Mouse (Mus musculus) adrenal gland, adult (tissue): Measurements from ENCODE around the gene Kcnt1.

Experiments used
- DNase-seq, 2 experiments: peaks; one replicate each; pipeline ENCODE4 v3.0.0; 2022 to 2023; ENCODE audit warnings: low spot score in 1 of 2; ENCODE audit not compliant: inconsistent age in 2 of 2

Kcnt1 gene

DNA sequence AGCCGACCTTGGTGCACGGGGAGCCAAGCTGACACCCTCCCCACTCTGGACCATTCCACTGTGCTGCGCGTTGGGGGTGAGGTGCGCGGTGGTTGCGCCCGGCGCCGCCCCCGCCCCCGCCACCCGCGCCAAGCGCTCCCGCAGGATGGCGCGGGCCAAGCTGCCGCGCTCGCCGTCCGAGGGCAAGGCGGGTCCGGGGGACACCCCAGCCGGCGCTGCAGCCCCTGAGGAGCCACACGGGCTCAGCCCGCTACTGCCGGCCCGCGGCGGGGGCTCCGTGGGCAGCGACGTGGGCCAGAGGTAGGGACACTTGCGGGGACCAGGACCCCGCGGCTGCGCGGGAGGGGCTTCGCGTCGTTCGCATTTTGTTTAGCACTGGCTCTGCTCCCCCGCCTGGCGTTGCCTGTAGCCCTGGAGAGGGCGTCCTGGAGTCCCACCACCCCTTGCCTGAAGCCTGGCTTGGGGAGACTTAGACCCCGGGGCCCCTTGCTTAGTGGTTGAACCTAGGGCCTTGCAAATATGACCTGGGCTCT lies 14.3 kb downstream of the Kcnt1 start:
- peak in 1 of 2 experiments; percentile 47 for DNase-seq

DNA sequence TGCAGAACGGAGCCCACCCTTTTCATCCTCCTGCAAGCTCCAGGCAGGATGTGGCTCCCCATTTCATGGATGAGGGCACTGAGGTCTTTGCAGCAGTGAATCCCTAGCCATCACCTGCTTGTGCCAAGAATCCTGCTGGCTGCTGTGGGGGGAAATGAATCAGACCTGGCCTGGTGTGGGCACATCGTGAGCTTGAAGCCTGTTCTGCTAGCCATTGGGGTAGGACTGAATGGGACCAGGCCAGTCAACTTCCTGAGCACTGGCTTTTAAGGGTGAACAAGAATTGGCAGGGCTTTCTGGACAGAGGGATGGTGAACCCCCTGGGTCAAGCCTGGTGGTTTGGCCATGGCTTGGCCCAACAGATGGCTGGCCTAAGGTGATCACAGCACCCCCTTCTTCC lies 15.0 kb downstream of the Kcnt1 start:
- DNase-seq = no peak

DNA sequence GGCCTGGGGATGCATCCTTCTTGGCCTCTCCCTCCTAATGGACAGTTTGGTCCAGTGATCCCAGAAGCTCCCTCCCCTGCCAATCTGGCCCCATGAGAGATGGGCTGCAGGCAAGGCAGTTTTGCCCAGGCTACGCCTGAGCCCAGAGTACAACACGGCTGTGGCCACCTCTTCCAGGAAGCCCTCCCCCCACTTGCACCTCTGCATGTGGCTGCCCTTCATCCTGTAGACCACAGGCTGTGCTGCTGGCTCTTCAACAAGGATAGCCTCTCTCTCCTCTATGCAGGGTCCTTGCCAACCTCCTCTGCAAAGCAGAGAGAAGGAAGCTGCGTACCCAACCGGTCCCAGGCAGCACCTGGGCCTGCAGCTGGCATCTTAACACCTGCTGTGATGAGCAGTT lies 15.5 kb downstream of the Kcnt1 start:
- DNase-seq = no peak

DNA sequence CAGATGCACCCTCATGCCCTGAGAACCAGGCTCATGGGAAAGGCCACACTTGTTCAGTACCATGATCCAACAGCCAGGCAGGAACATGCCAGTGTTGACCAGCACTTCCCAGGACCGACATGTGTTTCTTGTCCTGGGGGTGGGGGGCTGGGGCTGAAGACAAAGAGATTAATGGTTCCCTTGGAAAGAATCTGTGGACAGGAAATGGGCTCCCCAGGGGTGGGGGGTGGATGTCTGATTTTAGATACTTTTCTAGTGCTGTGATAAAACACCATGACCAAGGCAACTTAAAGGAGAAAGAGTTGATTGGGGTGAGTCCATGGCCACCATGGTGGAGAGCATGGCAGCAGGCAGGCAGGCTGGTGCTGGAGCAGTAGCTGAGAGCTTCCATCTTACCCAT lies 18.7 kb downstream of the Kcnt1 start:
- DNase-seq = no peak

DNA sequence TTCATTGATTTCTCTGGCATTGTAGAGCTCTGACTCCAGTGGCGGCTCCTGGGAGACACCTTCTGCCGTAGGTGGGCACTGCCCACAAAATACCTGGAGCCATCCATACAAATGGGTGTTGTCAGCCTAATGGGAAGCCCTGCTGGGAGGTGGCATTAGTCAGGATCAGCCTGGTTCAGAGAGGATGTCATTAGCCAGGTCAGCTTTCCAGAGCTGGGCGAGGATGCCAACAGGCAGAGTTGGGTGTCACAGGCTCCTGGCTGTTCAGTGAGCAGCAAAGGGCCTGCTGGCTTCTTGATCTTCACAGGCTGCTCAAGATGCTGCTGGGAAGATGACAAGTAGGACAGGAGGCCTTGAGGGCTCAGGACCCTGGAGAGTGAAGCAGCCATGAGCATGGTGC lies 21.2 kb downstream of the Kcnt1 start:
- DNase-seq = no peak

GRCm38 (mm10) chr2:25887226-25887625 lies 23.7 kb downstream of the Kcnt1 start:
- DNase-seq = no peak

DNA sequence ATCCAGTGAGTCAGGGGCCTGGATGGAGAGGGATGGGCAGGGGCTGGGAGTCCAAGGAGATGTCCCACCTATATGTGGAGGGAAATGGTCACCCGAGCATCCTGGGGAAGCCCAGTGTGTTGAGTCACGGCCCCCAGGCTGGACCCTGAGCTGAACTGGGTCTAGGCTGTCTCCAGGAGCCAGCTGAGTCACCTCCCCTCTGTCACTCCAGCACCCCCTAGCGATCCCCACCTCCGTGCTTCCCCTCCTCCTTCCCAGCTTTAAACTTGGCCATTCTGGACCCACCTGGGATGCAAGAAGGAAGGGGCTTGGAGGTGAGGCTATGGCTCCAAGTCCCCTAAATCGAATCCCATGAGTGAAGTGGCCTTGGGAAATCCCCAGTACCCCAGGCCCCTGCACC lies 24.6 kb downstream of the Kcnt1 start:
- DNase-seq = peak; percentile 33 to 67

- peak; percentile 35 to 51 for DNase-seq
Observed at GRCm38 (mm10) chr2:25892440-25892839, 28.9 kb downstream of the Kcnt1 start.

- no peak for DNase-seq
Observed at GRCm38 (mm10) chr2:25898970-25899369, 35.4 kb downstream of the Kcnt1 start.

DNA sequence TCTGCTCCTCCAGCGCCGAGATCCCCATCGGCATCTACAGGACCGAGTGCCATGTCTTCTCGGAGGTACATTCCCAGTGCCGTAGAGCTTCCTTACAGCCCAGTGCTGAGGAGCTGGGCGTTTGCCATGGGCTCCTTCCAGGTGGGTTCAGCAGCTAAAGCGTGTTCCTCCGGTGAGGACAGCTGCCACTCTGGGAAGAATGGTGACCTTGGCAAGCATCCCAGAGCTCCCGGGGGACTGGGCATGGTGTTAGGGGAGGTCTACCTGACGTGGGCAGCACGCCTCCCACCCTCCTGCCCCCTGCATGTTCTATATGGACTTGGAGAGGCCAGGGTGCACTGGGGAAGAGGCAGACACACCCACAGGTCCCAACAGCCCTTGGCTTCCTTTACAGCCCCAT lies 46.3 kb downstream of the Kcnt1 start:
- no peak for DNase-seq

DNA sequence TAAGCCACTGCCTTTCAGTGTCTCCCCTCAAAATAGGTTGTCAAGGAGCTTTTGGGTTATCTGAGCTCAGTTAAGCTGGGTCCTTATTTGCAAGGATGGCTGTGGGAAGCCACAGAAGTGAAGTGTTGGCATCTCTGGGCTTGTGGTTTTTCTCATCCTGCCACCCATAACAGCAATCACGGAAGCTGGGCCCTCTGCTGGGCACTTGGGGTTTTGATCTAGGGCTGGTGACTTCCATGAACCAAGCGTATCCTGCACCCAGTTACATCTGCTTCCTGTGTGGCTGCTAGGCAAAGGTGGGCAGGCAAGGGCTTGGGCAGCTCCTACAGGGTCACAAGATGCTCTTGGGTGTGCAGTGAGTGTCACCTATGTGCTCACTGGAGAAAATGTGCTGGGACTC lies 49.7 kb downstream of the Kcnt1 start:
- DNase-seq = peak in 1 of 2 experiments; percentile 58

DNA sequence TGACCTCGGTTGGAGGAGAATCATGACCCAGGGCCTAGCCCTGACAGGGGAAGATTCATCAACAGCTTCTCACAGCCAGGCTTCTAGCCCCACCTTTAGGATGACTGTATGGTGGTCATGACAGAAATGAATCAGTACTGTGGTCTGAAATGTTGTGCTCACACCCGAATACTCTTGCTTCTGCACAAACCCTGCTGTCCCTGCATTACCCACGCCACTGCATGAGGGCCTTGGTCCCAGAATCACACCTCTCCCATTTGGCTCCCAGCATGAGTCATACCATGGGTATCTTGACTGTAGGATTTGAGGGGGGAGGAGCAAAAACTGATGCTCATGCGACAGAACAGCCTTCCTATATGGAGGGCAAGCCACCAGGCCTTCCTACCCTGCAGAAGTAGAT lies 50.7 kb downstream of the Kcnt1 start:
- peak; percentile 33 to 67 for DNase-seq

DNA sequence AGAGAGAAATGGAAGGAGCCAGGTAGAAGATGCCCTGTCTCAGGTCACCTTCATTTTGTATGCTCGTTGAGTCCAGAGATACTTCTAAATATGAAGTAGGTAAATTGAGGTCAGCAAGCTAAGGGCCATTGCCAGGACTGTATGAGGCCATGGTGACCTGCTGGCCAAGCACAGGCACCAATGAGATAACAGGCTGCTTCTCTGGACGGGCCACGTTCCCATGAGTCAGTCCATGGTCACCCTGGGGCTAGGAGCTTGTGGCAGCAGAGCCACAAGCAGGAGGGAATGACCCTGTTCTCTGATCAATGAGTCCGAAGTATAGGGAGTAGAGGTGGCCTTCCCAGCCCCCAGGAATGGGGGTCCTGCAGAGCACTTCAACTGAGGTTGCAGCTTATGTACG lies 51.3 kb downstream of the Kcnt1 start:
- DNase-seq = peak; percentile 44 to 68

GRCm38 (mm10) chr2:25918408-25918807 lies 54.9 kb downstream of the Kcnt1 start:
- no peak for DNase-seq

- no peak for DNase-seq
Observed at GRCm38 (mm10) chr2:25919972-25920371, 56.4 kb downstream of the Kcnt1 start.

DNA sequence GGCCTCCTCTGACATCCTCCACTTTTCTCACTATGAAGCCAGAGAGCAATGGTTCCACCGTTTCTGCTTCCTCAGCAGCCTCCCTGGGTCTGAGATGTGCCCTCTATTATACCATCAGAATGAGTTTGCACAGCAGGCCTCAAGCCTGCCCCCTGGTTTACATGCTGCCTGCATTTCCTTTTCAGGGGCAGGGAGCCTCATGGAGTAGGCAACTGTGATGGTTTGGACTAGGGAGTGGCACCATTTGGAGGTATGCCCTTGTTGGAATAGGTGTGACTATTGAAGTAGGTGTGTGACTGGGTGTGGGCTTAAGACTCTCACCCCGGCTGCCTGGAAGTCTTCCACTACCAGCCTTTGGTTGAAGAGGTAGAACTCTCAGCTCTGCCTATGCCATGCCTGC lies 60.3 kb downstream of the Kcnt1 start:
- no peak for DNase-seq

DNA sequence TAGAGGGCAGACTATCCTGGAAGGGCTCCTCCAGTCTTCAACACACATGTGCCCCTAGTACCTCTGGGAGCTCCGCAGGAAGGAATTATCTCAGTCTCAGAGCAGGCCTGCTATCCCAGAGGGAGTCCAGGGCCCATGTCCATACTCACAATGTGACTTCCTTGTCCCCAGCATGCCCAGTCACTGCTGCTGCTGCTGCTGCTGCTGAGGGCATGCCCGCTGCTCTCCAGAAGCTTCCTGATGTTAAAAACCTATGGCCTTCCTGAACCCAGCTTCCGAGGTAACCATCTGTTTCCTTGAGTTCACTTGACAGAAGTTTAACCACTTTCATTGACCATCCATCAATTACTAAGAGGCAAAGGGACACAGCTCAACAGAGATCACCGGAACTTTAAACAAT lies 61.4 kb downstream of the Kcnt1 start:
- DNase-seq = no peak

GRCm38 (mm10) chr2:25927821-25928220 lies 64.3 kb downstream of the Kcnt1 start:
- DNase-seq = peak; percentile 68 to 72

GRCm38 (mm10) chr2:25931249-25931859 lies 67.8 kb downstream of the Kcnt1 start:
- peak; percentile 36 to 74 for DNase-seq

- no peak for DNase-seq
Observed at GRCm38 (mm10) chr2:25940503-25940902, 77.0 kb downstream of the Kcnt1 start.

DNA sequence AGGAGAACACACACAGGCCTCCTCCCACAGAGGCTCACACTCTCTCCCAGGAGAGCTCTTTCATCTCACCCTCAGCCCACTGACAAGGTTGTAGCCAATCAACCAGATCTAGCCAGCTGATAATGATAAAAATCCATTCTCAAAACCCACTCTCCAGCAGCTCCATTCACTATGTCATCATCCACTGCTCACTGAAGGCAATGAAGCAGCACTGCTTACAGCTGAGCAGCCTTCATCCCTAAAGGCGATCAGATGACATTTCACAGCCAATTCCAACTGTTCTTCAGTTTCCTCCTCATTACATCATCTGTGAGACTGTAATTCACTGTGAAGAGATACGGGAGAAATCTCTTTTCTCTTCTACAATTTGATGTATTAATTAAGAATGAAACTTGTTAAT lies 80.3 kb downstream of the Kcnt1 start:
- DNase-seq = no peak

- DNase-seq = no peak
Observed at GRCm38 (mm10) chr2:25947950-25948349, 84.4 kb downstream of the Kcnt1 start.

DNA sequence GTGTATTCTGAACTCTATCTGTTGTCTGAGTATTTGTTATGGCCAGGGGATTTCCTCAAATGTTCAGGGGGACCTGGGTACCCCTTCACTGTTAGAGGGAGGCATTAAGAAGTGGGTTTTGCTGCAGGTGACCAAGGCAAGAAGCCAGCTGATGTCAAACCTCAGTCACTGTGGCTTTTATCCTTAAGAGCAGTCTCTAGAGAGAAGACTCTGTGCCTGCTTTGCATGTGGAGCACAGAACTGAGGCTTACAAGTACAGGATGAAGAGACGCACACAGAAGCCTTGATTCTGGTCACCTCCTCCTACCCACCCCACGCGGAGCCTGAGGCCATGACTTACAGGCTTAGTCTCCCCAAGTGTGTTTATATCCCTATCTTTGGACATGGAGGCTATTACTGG lies 85.8 kb downstream of the Kcnt1 start:
- no peak for DNase-seq
